Mouse (Mus musculus) liver, adult 2 months (tissue): ENCODE data around the gene Lad1.

Source experiments
- CTCF ChIP-seq: fragments of 200-500 bp; IDR thresholded peaks from 2 replicates; pipeline ENCODE4 v1.5.1; 2011; ENCODE audit warnings: low read depth, low read length, control low read depth
- POLR2A ChIP-seq: fragments of 200-500 bp; IDR thresholded peaks from 2 replicates; pipeline ENCODE4 v1.6.1; 2011; ENCODE audit warnings: low read length, control low read depth; ENCODE audit not compliant: insufficient read depth; ENCODE audit errors: extremely low read depth

- TF ChIP-seq POLR2A (no peak), CTCF (no peak)
These were observed at the start of gene Lad1 for GRCm38 (mm10) chr1:135818481-135819086.
